Mouse (Mus musculus): ENCODE measurements around the gene Adamts17. TPM values are rescaled to one million over a fixed set of nuclear protein-coding genes. Genes with fewer than 3 reads are reported as not detected.

Gene Adamts17
- total and polyA plus RNA-seq, 3 experiments = 0.33 to 0.42 TPM; not detected in 1

DNA sequence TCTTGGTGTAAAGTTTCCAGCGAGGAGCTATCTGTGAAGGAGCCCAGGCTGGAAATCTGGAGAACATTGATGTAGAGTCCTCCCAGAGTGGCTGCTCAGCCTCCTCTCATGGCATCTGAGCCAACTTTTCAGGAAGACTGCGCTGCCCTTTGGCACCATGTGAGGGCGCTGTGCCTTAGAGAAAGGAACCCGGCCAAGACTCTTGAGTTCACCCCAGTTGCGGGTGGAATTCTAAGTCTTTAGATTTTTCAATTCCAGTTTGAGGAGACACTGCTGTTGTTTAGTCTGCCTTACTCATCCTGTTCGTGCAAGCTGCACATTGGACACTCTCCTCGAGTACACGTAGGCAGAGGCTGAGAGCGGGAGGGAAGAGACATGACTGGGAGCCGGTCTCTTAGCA, 2.5 kb downstream of the Adamts17 start:
- Histone ChIP-seq H3K9ac (ENCODE audit: control insufficient read depth, low read depth, low read length, poor library complexity, severe bottlenecking) (no peak overlapping the region), H3K9me3 (replicated peaks; ENCODE audit: insufficient read depth, low read length) (no peaks in the 10 kb centered on the region), H3K4me3 (ENCODE audit: control insufficient read depth in 1 of 2, insufficient read depth in 1 of 2, low read depth in 2 of 2, low read length in 2 of 2) (no peak overlapping the region), H3K79me2 (ENCODE audit: control insufficient read depth, insufficient read depth, low read length, poor library complexity) (no peaks in the 10 kb centered on the region), H3K4me1 (ENCODE audit: control insufficient read depth in 1 of 2, insufficient read depth in 2 of 2, low read length in 2 of 2) (peaks cover 0 to 4% of the 10 kb centered on the region in 2 experiments; a peak in 1 of 4 replicates), H3K27me3 (ENCODE audit: control insufficient read depth in 1 of 2, insufficient read depth in 2 of 2, low read length in 2 of 2) (no peaks in the 10 kb centered on the region), H3K27ac (ENCODE audit: control insufficient read depth, low read depth, low read length) (no peak overlapping the region), H3K36me3 (ENCODE audit: control insufficient read depth in 1 of 2, insufficient read depth in 2 of 2, low read length in 2 of 2) (no peaks in the 10 kb centered on the region)
- DNase-seq (ENCODE audit: low read depth, low spot score) = peak; percentile 51
- no peak for TF ChIP-seq MEF2A (IDR thresholded peaks at IDR 0.05; ENCODE audit: extremely low read depth, insufficient replicate concordance, low read depth, low read length, poor library complexity, severe bottlenecking)
- TF ChIP-seq RCOR1 (IDR thresholded peaks at IDR 0.05; ENCODE audit: low read depth, low read length) = no peak
- TF ChIP-seq KAT2A (conservative IDR thresholded peaks at IDR 0.05; ENCODE audit: low read depth, low read length) = no peak
- no peak for TF ChIP-seq MAFK (IDR thresholded peaks at IDR 0.05; ENCODE audit: borderline replicate concordance, low read depth, low read length)
- no peak for TF ChIP-seq HCFC1 (IDR thresholded peaks at IDR 0.05; ENCODE audit: low read depth, low read length)
- no peak for TF ChIP-seq JUND (IDR thresholded peaks at IDR 0.05; ENCODE audit: low read depth, low read length)
- no peak for TF ChIP-seq SIN3A (IDR thresholded peaks at IDR 0.05; ENCODE audit: low read length)
- TF ChIP-seq TCF12 (IDR thresholded peaks at IDR 0.05; ENCODE audit: low read depth, low read length) = no peak
- no peak for TF ChIP-seq POLR2A (IDR thresholded peaks at IDR 0.05; ENCODE audit: control insufficient read depth in 1 of 2, insufficient read depth in 1 of 2, low read depth in 1 of 2, low read length in 2 of 2, poor library complexity in 1 of 2)
- no peak for TF ChIP-seq NELFE (IDR thresholded peaks at IDR 0.05; ENCODE audit: low read depth, low read length)
- no peak for TF ChIP-seq BHLHE40 (IDR thresholded peaks at IDR 0.05; ENCODE audit: borderline replicate concordance, low read depth, low read length)
- TF ChIP-seq RAD21 (IDR thresholded peaks at IDR 0.05; ENCODE audit: low read depth, low read length) = peak; percentile 55
- no peak for TF ChIP-seq UBTF (IDR thresholded peaks at IDR 0.05; ENCODE audit: borderline replicate concordance, insufficient read depth, low read depth, low read length)
- TF ChIP-seq GATA1 (IDR thresholded peaks at IDR 0.05; ENCODE audit: low read depth, low read length) = no peak
- peak; percentile 69 for TF ChIP-seq SMC3 (IDR thresholded peaks at IDR 0.05; ENCODE audit: low read depth, low read length)
- no peak for TF ChIP-seq GABPA (IDR thresholded peaks at IDR 0.05; ENCODE audit: low read depth, low read length)
- TF ChIP-seq NRF1 (IDR thresholded peaks at IDR 0.05; ENCODE audit: insufficient read depth, low read depth, low read length, poor library complexity, severe bottlenecking) = no peak
- TF ChIP-seq MAZ (IDR thresholded peaks at IDR 0.05; ENCODE audit: low read depth, low read length) = no peak
- TF ChIP-seq CTCF (IDR thresholded peaks at IDR 0.05 in 2 of 3, conservative IDR thresholded peaks at IDR 0.05 in 1 of 3; ENCODE audit: control insufficient read depth in 1 of 3, insufficient read depth in 1 of 3, low read depth in 2 of 3, low read length in 3 of 3, poor library complexity in 1 of 3, severe bottlenecking in 1 of 3) = peak; percentile 51 to 71 (median 60)
- TF ChIP-seq CHD2 (IDR thresholded peaks at IDR 0.05; ENCODE audit: low read length) = no peak
- peak; percentile 56 for TF ChIP-seq ZC3H11A (IDR thresholded peaks at IDR 0.05; ENCODE audit: low read depth, low read length)
- TF ChIP-seq ETS1 (IDR thresholded peaks at IDR 0.05; ENCODE audit: low read depth, low read length) = no peak

Data from MEL (cell line).